Mouse (Mus musculus) activated CD4-positive, CD25-positive, alpha-beta regulatory T cell, adult 4 months (primary cell): ENCODE results near the gene Gphb5. TPM values are rescaled to one million over a fixed set of nuclear protein-coding genes. Genes with fewer than 3 reads are reported as not detected.

Experiments used
- ATAC-seq: one replicate; pipeline ENCODE4 v1.8.0; 2017
- polyA plus RNA-seq, 2 experiments: library from polyadenylated mRNA; unstranded; fragments of 100-300 nt; shearing (Covaris generic); gene quantifications; one replicate each; pipeline ENCODE4 v1.2.1; 2017

The Gphb5 gene
- polyA plus RNA-seq, 2 experiments from 2014 or later = not detected

DNA sequence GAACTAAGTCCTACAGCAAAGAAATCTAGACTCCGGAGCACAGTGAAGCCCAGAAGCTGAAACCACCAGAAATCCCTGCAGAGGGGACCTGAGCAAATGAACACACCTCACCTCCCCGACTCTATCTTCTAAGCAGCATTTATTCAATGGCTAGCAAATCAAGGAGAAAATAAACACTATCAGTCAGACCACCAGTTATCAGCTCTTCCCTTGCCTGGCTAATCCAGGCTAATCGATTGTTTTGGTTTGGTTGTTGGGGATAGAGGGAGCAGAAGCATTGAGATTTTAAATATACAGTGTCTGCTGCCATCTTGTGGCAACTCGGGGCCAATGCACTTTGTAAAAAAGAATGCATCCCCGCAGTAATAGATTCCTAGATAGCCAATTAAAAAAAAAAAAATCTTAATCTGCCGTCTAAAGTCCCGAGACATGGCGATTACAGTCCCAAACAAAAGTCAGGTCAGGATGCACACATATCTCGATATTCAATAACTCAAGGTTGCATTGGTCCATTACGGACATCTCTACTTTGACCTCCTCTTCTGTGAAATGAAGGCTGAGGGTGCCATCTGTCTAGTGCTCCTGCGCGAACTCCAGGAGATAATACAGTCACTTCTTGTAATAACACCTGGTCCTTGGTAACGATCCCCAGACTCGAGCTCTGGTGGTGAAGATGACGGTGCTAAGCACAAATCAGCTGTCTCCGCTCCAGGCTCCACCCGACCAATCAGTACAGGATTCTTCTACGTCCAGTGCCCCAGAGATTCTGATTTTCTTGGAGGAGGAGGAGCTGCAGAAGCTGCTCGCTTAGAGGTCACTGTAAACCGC is 27.1 kb downstream of the Gphb5 start:
- ATAC-seq = peak; percentile 49

DNA sequence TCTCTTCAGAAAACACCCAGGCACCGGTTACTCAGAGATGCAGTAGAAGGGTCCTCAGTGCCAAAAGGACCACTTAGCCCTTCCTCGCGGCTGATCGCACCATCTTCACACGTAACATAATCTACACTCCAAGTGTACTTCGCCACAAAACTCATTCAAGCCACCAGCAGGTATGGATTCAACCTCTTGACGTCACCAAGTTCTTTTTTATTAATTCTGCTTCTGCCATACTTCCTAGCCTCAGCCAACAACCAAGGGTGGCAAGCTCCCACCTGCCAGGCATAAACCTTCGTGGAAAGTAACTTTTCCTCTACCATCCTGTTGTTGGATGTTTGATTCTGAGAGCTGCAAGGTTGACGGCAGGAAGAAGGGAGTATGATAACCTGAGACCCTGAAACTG is 28.1 kb downstream of the Gphb5 start:
- no peak for ATAC-seq

DNA sequence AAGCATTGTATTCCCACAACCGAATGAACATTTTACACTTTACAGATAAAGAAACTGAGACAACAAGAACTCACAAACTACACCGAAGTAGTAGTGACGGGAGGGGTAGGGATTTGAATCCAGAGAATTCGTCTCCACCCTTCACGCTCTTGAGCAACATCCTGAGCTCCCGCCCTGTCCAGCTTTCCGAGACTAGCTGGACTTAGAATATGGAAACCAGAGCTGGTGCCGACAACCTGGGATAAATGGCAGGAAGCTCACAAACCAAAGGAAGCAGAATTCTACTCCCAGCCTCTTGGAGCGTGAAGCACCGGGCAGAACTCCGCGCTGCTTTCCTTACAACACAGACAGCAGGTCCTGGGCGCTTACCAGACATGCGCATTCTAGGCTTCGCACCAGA is 28.7 kb downstream of the Gphb5 start:
- no peak for ATAC-seq

DNA sequence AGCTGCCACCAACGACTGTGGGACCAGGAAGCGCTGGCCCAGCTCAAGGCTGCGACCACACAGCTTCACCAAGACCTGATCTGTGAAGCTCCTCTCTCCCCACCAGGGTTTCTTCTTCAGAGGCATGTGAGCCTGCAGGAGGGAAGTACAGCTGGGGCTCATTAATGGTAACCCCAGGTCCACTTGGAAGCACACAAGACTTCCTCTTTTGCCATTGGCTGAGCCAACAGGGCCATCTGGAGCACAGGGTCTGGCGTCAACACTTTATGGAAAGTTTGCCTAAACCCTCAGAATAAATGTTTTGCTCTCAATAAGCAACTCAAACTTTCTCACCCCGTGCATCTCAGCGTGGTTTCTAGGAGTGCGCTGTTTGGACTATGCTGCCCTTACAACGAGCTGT is 29.4 kb downstream of the Gphb5 start:
- no peak for ATAC-seq

DNA sequence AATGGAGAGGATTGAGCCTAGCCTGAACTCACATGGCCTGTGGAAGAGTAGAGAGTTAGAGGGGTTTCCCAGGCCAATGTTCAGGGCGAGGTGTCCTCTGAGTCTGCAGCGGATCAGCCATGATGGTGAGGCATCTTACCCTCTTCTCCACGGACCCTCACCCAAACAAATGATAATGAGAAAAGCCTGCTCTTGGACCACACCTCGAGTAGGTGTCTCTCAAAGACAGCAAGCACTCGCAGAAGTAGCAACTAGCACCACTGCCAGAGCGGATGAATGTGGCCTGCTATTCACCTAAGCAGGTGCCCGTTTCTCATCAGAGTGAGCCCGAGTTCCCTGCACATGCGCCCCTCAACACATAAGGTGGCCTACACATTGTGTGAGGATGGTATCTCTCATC is 29.9 kb downstream of the Gphb5 start:
- no peak for ATAC-seq

DNA sequence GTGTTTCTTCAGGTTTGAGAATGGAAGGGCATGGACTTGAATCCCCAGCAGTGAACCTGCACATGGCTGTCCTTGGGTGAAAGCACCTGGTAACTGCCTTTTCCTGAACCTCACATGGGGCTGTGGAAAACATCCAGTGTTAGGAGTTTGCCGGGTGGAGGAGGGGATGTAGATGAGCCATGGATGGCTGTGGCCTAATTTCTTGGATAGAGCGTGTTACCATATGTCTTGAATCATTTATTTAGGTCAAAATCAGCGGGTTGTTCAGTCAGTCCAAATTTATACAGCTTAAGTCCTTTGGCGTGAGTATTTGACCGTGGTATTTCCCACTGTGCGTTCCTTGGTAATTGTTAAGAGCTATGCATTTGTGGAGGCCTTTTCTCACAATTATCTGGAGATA is 40.5 kb downstream of the Gphb5 start:
- ATAC-seq = no peak

DNA sequence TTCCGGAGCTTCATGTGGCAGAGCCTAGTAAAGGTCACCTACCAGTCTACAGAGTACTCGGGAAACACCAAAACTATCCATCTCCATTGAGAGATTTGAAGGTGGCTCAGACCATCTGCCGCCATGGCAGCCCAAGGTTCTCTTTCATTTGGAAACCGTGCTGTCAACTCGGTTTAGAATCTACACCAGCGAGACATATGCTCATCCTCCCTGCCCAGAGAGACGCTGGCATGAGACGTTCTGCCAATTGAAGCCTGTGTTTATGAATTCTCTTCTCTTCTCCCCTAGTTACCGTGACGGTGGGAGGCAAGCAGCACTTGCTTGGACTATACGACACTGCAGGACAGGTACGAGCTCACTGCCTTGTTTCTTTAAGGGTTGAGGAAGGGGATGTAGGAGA is 41.5 kb downstream of the Gphb5 start:
- ATAC-seq = no peak

DNA sequence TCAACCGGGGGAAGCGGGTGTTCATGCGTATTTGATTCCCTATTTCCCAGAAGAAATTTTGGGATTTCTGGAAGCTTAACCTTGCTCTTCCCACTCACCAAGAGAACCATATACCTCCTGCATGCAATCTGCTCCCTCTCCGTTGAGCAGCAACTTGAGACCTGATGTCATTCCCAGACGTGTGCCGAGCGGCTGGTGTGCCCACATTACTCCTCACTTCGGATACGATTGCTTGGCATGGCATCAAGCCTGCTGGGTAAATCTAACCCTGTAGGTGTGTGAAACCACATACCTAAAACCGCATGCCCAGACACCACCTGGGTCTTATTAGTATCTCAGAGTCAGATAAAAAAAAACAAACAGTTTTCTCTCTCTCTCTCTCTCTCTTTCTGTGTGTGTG is 42.1 kb downstream of the Gphb5 start:
- ATAC-seq = no peak

DNA sequence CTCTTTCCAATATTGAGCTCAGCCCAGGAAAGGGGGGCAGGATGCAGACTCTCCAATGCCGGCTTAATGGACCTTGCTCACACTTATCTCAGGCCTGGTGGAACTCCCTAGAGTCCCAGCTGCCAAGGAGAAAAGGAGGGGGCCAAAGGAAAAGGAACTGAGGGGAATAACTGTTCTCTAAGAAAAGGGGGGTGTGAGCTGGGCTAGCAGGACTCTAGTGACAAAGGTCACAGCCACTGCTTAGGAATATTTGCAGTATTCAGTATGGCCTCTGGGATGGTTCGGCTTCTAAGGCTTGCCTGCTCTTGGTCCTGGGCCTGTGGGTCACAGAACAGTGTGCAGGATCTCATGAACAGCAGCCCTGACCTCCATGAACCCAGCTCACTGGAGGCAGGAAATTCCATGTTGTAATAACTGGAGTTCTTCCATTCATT is 47.1 kb downstream of the Gphb5 start:
- ATAC-seq = no peak

DNA sequence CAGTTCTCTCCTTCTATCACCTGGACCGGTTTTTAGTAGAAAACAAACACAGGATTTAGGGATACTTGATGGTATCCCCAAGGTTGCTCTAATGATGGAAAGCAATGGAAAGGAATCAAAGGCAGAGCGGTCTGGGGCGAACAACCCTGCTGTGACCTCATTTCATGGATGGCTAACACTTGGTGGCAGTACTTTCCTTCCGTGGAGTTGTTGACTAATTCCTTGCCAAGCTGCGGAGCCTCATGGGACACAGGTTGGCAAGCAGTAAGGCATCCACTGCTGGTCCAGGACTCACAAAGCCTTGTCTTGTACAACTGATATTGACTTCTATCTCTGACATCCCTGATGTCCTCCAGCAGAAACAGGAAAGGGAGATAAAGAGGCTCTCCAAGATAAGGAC is 48.1 kb downstream of the Gphb5 start:
- ATAC-seq = no peak

DNA sequence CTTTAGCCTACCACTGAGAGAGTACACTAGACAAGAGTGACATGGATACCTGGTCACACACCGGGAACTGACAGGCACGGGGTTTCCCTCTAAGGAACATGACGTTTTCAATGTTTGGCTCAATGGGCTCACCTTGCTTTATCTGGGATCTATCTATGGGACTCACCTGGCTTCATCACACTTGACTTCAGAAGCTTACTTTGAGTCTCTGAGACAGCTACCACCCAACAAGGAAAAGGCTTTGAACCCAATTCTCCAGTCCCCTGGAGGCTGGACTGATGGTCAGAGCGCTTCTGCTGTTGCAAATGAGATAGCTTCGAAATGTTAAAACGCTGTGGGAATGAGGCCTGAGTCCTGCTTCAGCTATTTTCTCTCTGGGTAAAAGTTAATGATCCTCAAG is 49.2 kb downstream of the Gphb5 start:
- no peak for ATAC-seq

DNA sequence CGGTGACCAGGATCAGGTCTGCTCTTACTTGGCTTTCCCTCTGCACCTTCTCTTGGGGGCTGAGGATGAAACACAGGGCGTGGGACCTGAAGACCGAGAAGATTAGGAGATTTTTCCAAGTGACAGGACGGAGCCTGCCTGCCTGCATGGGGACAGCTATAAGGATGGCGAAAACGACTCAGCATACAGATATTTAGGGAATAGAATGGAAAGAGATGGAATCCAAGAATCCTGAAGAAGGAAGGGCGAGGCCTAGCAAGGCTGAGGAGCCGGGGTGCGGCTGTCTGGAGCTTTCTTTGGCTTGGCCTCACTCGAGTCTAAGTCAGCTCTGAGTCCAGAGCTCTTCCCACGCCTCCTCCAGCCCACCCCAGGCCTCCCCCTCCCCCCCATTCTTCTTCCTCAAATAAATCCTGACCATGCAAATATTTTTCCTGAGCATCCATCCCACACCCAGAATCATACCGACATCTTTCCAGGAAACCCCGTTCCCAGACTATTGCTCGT is 50.9 kb downstream of the Gphb5 start:
- ATAC-seq = no peak

DNA sequence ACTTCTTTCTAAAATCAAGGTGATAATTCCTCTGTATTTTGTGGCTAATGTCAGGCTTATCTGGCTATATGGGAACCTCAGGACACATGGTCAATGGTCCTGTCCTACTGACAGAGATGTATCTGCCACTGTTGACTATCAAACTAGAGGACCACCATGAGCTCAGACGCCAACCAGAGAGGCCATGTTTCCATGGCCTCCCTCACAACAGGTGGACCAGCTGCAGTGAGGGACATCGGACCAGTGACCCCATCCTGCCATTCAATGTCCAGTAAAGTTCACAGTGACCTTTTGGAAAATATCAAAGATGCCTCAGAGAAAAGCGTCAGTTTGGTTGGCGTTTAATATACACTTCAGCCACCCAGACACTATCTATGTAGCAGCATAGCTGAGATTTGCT is 52.2 kb downstream of the Gphb5 start:
- no peak for ATAC-seq

DNA sequence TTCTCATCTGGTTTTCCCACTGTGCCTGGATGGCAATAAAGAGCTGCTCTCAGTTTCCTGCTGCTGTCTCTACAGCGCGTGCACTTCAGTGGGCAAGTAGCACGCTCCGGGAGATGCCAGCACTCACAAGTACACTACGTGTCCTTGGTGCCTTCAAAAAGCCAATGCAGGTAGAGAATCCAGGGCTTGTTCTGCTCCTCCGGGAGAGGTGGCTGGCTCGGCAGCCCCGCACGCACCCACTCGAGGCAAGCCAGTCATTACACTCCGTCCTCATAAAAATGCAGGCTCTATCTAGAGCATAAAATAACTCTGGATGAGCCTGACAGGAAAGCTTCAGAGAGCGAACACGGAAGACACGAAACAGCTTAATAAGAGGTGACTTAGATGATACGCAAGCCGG is 54.1 kb downstream of the Gphb5 start:
- ATAC-seq = no peak

Other genes with a start within 250 kb of the Gphb5 start
- gene Kcnh5, start 239.4 kb downstream of the Gphb5 start, polyA plus RNA-seq = not detected
- not detected for gene Rhoj, start 108.5 kb downstream of the Gphb5 start, polyA plus RNA-seq
- gene Ppp2r5e, start 179.5 kb upstream of the Gphb5 start, polyA plus RNA-seq = 1 to 10 TPM; 7.4 to 9.2 TPM